Mouse (Mus musculus) ES-Bruce4 (cell line): ENCODE data around the gene Plb1.

Source experiments
- CTCF ChIP-seq: IDR thresholded peaks from one replicate; pipeline ENCODE4 v1.8.1; 2011; ENCODE audit warnings: low read depth, low read length
- POLR2A ChIP-seq: IDR thresholded peaks from one replicate; pipeline ENCODE4 v1.8.1; 2011; ENCODE audit warnings: low read length; ENCODE audit not compliant: insufficient read depth

DNA sequence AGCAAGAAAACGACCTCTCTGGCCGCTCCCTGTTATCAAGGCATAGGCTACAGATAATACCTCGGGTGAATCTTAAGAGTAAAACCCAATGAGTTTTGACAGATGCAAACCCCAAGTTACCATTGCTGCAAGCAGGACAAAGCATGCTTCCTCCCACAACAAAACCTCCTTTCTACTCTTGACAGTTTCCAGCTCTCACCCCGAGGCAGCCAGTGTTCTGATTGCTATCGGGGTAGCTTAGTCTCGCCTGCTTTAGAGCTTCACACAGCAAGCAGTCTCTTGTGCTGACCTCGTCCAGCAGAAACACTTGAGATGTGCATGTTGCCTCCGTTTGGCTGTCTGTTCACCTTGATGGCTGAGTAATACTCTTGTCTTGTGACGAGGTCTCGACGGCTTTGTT, 44.8 kb upstream of the Plb1 start:
- no peak for TF ChIP-seq CTCF
- no peak for TF ChIP-seq POLR2A
